Mouse (Mus musculus): ENCODE measurements around the gene Asb15. TPM values are rescaled to one million over a fixed set of nuclear protein-coding genes. Genes with fewer than 3 reads are reported as not detected.

The Asb15 gene
- total RNA-seq, 2 experiments from 2014 or later: not detected

- intact Hi-C loops (cut with DNase I): no loop called here
These were observed 26.6 kb downstream of the Asb15 start for GRCm38 (mm10) chr6:24554427-24555086.

DNA sequence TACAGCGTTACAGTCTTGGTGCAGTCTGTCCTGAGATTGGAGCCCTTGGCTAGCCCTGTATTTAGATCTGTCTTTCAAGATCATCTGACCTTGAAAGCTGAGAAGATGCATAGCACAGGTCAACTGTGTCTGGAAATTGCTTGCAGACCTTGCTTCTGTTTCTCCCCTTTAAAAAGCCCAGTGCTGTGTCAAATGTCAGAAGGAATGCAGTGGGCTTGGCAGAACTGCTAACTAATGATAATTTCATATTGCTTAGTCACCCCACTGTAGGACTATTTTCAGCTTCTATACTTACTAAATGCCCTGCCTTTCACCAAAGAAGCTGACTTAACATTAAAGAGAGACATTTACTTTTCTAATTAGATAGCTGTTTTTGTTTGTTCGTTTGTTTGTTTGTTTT is 27.5 kb downstream of the Asb15 start:
- intact Hi-C loops (cut with DNase I): no loop called here
- DNase-seq (ENCODE audit: low spot score in 2 of 2): no peak

More at GRCm38 (mm10) chr6:24554427-24555086, 26.6 kb downstream of the Asb15 start:
- no peak for DNase-seq (ENCODE audit: low spot score in 2 of 2)

DNA sequence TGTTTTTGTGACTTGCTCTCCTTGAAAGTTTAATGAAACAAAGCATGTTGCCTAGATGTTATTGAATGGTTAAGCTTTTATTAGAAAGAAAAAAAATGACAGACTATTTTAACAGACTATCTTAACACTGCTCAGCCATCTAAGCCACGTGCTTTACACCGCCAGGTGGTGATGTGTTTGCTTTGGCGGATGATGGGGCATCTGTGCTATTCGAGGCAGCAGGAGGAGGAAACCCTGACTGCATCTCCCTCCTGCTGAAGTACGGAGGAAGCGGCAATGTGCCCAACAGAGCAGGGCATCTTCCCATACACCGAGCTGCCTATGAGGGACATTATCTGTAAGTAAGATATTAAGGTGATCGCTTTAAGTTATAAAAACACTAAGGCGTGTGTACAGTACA is 36.1 kb downstream of the Asb15 start:
- peak in 1 of 2 experiments; percentile 39 for DNase-seq (ENCODE audit: low spot score in 2 of 2)
- intact Hi-C loops (cut with DNase I): no loop called here

GRCm38 (mm10) chr6:24564886-24565285 is 36.9 kb downstream of the Asb15 start:
- intact Hi-C loops (cut with DNase I): loop anchor here (5.0 kb wide), 1 partner anchor 42 kb away; no protein-coding TSS in a partner anchor
- no peak for DNase-seq (ENCODE audit: low spot score in 2 of 2)

GRCm38 (mm10) chr6:24568963-24569362 is 41.0 kb downstream of the Asb15 start:
- intact Hi-C loops (cut with DNase I): loop anchor here (5.0 kb wide), 1 partner anchor 38 kb away; no protein-coding TSS in a partner anchor
- no peak for DNase-seq (ENCODE audit: low spot score in 2 of 2)

- intact Hi-C loops (cut with DNase I): loop anchor here (5.0 kb wide), 1 partner anchor 38 kb away; no protein-coding TSS in a partner anchor
- no peak for DNase-seq (ENCODE audit: low spot score in 2 of 2)
These were observed 41.8 kb downstream of the Asb15 start for GRCm38 (mm10) chr6:24569711-24570110.

GRCm38 (mm10) chr6:24570278-24570677 is 42.3 kb downstream of the Asb15 start:
- intact Hi-C loops (cut with DNase I): no loop called here
- DNase-seq (ENCODE audit: low spot score in 2 of 2): no peak

DNA sequence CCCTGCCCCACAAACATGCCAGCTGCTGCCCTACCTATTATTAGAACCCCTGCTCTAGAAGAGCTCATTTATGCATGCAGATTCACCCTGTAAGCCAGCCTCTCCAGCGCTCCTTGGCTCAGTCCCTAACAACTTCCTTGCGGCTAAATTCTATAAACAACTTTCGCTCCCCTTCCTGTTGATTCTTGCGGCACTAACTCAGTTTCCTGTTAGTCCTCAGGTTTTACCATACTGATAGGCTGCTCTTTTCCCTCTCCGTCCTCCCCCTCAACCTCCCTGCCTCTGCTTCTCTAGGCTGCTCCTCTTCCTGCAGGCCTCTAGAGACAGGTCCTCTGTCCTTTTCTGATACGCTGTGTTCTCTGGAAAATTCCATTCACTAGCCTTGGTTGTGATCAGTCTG is 43.2 kb downstream of the Asb15 start:
- DNase-seq (ENCODE audit: low spot score in 2 of 2): no peak
- intact Hi-C loops (cut with DNase I): no loop called here

DNA sequence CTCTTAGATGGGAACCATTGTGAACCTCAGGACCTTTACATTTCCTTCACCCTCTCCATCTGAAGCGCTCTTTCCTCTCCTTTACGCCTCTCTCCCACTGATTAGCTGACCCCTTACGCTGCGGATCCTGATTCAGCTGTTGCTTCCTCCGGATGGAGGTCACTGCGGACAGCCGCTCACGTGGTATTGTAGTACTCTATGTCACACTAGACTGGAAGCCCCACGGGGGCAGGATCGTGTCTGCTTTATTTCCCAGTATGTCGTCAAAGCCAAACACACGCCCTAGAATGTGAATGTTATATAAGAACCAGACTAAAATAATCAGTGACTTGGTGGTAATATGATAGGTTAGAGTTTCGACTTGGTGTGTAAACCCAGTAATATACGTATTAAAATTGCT is 44.5 kb downstream of the Asb15 start:
- intact Hi-C loops (cut with DNase I): no loop called here
- no peak for DNase-seq (ENCODE audit: low spot score in 2 of 2)

DNA sequence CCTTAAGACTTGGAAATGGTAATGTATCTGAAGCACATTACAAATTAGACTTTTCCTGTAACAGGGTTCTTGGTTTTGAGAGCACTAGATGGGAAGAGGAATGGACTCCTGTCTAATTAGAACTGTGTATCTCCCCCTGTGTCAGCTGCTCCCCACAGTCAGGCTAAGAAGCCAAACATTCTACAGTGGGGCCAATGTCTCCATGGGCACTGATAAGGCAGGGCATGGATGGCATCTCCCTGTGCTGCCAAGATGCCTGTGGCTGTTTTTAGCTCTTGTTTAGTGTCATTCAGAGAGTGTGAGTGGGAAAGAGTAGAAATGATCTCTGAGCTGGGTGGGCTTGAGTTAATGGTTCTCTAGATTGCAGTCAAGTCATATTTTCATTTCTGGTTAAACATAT is 45.4 kb downstream of the Asb15 start:
- no peak for DNase-seq (ENCODE audit: low spot score in 2 of 2)
- intact Hi-C loops (cut with DNase I): no loop called here

GRCm38 (mm10) chr6:24583456-24583855 is 55.5 kb downstream of the Asb15 start:
- intact Hi-C loops (cut with DNase I): no loop called here

DNA sequence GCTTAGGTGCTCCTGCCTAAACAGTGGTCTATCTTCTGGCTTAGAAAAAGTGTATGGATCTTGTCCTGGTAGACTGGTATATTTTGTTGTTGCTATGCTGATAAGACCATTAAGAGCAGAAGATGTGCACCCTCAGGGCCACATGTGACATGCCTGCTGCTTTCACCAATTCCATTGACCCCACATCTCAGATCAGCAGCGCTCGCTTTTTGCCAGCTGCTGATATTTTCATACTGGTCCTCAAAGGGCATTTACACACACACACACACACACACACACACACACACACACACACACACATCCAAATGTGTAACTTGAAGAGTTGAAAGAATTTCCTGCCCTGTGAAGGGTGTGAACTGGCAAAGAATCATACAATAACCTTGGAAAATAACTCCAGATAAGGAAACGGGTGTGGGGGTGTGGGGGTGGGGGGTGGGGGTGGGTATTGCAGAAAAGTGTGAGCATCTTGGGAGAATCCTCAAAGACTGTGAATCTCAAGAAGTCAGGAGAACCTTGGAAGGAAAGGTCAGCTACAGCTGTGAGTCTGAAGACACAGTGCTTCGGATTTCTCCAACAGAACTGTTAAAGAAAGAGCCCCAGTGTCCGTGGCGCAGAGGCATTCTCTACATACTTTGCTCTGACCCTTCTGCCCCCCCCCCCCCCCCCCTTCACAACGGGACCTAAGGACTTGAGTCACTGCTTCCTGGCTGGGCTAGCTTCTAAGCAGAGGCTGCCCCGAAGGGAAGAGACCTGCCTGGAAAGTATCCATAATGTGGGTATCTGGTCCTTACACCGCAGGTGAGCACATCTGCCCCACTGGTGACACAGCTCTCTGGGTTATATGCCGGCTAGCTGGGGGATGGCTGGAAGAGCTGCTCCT is 57.7 kb downstream of the Asb15 start:
- DNase-seq (ENCODE audit: low spot score in 2 of 2): no peak

More at GRCm38 (mm10) chr6:24583456-24583855, 55.5 kb downstream of the Asb15 start:
- no peak for DNase-seq (ENCODE audit: low spot score in 2 of 2)

GRCm38 (mm10) chr6:24586885-24587284 is 58.9 kb downstream of the Asb15 start:
- no peak for DNase-seq (ENCODE audit: low spot score in 2 of 2)
- intact Hi-C loops (cut with DNase I): no loop called here

More for the DNA sequence above, 57.7 kb downstream of the Asb15 start:
- intact Hi-C loops (cut with DNase I): no loop called here

DNA sequence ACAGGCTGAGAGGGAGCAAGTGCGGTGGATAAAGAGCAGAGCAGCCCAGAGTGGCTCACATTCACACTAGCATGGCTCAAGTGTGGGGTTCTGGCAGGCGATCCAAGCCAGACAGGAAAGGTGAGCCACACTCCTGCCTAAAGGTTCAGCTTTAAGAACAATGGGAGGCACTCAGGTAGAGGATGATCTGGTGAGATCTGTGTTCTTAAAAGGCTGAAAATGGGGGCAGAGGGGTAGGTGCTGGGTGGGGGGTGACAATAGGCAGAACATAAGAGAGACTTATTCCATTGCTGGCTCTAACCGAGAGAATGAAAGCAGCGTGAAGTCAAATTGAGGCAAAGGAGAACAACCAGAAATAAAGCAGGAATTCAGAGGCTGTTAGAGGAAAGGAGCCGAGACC is 62.3 kb downstream of the Asb15 start:
- intact Hi-C loops (cut with DNase I): no loop called here
- DNase-seq (ENCODE audit: low spot score in 2 of 2): no peak

GRCm38 (mm10) chr6:24591525-24592218 is 63.7 kb downstream of the Asb15 start:
- DNase-seq (ENCODE audit: low spot score in 2 of 2): no peak

DNA sequence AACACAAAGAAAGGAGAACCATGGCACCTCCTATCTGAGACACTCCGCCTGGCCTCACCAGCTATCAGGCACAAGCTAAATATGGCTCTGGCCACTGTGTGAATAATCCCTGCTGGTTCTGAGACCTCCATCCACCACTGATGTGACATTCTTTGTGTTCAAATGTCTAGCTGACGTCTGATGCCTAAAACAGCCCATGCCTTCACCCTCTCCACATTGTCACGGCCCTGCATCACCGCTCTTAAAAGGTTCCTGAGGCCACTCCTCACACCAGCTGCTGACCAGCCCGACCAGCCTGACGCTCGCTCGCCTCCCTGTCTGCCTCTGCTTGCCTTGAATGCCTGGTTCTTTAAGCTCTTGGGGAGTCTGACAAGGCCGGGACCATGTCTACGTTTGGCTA is 69.6 kb downstream of the Asb15 start, which contains the start of gene Lmod2:
Lmod2 (plus strand) TSS at position 263 of the 400 bp plus-strand sequence.
- intact Hi-C loops (cut with DNase I): no loop called here
- DNase-seq (ENCODE audit: low spot score in 2 of 2): no peak

More at GRCm38 (mm10) chr6:24591525-24592218, 63.7 kb downstream of the Asb15 start:
- intact Hi-C loops (cut with DNase I): no loop called here

- intact Hi-C loops (cut with DNase I): no loop called here
- DNase-seq (ENCODE audit: low spot score in 2 of 2): no peak
These were observed 71.2 kb downstream of the Asb15 start for GRCm38 (mm10) chr6:24599179-24599578.

DNA sequence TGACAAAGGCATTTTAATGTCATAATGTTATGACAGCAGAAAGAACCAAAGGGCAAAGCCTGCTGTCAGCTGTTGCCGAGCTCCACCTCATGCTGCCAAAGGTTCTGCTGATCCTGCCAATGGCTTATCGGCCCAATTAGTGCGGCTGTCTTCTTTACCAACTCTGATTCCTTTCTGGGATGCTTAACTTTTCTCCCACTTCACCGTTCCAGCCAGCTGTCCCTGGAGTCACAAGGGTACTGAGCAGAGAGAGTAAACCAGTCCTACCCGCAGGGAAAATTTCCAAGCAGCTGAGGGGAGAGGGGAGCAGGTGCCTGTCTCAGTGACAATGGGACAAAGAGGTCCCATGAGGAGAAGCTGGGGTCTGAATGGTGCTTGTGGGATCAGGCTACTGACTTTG is 71.7 kb downstream of the Asb15 start:
- no peak for DNase-seq (ENCODE audit: low spot score in 2 of 2)
- intact Hi-C loops (cut with DNase I): no loop called here

GRCm38 (mm10) chr6:24600134-24600533 is 72.2 kb downstream of the Asb15 start:
- no peak for DNase-seq (ENCODE audit: low spot score in 2 of 2)
- intact Hi-C loops (cut with DNase I): no loop called here

- DNase-seq (ENCODE audit: low spot score in 2 of 2): no peak
- intact Hi-C loops (cut with DNase I): no loop called here
These were observed 72.8 kb downstream of the Asb15 start for GRCm38 (mm10) chr6:24600726-24601125.
